In the genomic region with DNA sequence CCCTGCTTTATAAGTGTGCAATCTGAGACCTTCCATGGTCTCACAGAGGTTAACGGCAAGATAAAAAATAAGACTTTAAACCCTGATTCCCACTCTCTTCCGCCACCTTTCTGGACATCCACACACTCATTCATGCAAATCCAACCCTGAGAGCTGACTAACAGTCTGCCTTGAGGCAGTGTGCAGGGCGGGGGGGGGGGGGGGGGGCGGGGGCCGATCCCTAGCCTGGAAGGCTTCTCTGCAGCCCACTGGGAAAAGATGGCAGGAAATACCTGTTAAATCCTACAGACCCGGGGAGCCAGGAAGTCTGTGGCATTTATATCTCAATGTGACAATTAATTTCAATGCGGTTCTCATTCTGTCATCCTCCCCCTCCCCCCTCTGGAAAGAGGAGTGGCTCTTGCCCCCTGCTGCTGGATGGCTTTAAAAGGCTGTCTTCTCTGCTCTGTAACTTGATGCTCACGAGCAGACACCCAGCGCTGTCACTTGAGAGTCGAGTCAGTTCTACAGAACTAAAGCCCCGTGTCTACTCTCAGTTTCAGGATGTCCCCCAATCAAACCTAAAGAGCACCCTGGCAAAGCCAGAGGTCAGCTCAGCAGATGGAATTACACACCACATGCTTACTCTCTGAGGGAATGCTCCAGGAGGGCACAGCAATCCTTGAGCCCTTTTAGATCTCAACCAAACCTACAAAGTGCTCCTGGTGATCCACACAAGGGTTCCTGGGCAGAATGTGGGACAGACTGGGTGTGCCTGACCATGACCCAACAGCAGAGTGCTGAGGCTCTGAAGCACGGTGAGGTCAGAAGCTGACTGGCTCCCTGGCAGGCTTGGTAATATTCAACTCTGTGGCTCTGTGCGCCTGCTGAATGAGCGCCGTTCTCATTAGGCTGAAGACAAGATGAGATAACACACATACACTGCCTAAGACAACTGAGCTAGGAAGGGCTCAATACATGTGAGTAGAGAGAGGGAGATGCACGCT, we compare ENCODE assay signal across 10 mouse cellular contexts. TPM values are rescaled to one million over a fixed set of nuclear protein-coding genes. Genes with fewer than 3 reads are reported as not detected.
DNase-seq lines count a peak whose midpoint lies in the region; ATAC-seq and TF ChIP-seq lines count a peak whose summit lies in the region.
"Had no signal": no experiment of that assay in that cellular context is flagged by ENCODE, and none has a peak within 500 bp of the region (broad histone marks: within the 10 kb centered on the region; RNA-seq: fewer than 3 reads in every experiment).

No protein-coding gene starts in this region.

- H3K27me3 ChIP-seq in heart, embryonic 12.5 days (replicated peaks) = no peaks in the 10 kb centered on the region
- no peaks in the 10 kb centered on the region for H3K27me3 ChIP-seq in liver, embryonic 11.5 days (replicated peaks; ENCODE audit: control insufficient read depth, insufficient read depth, low read length)
- no peaks in the 10 kb centered on the region for H3K27me3 ChIP-seq in small intestine, adult 2 months (ENCODE audit: control insufficient read depth, insufficient read depth, low read length)

- no peak for DNase-seq in heart, adult 9 months (ENCODE audit: low spot score in 2 of 2)
- DNase-seq in embryo, embryonic 9.5 days (ENCODE audit: extremely low spot score) = peak; percentile 72
- DNase-seq in heart, postnatal 10 days = peak; percentile 30 to 48
- no peak for DNase-seq in liver, embryonic 11.5 days (ENCODE audit: low spot score)
- DNase-seq in spleen, postnatal 10 days (ENCODE audit: low spot score in 2 of 2) = no peak

- ATAC-seq in heart, embryonic 12.5 days (ENCODE audit: insufficient number of reproducible peaks, low FRiP score) = peak; percentile 61; the same call in 1 of the 2 replicates
- peak; percentile 34; the same call in 1 of the 2 replicates for ATAC-seq in liver, embryonic 11.5 days (replicated peaks; ENCODE audit: low FRiP score)
- ATAC-seq in granulocyte monocyte progenitor cell, adult 5-6 weeks (replicated peaks; ENCODE audit: poor library complexity, severe bottlenecking) = no peak

- peak overlapping the region; percentile 81 for H3K27ac ChIP-seq in heart, embryonic 12.5 days (ENCODE audit: poor library complexity, severe bottlenecking)
- no peak overlapping the region for H3K27ac ChIP-seq in liver, embryonic 11.5 days (ENCODE audit: low read depth, low read length)
- H3K27ac ChIP-seq in small intestine, adult 2 months (ENCODE audit: insufficient read depth, low read depth, low read length) = peak overlapping the region; percentile 8
- H3K27ac ChIP-seq: macrophage had no signal

- TF ChIP-seq CTCF in small intestine, adult 2 months (IDR thresholded peaks at IDR 0.05; ENCODE audit: extremely low read depth, insufficient read length, insufficient replicate concordance, low read depth, low read length) = no peak

- H3K4me3 ChIP-seq in heart, embryonic 12.5 days = peak overlapping the region; percentile 41
- no peak overlapping the region for H3K4me3 ChIP-seq in liver, embryonic 11.5 days (ENCODE audit: low read depth, low read length)
- H3K4me3 ChIP-seq in small intestine, adult 2 months (ENCODE audit: low read depth, low read length) = no peak overlapping the region

- intact Hi-C loops in heart, postnatal 10 days (cut with DNase I) = loop anchor here (2.0 kb wide), 1 partner anchor 59 kb away; no protein-coding TSS in a partner anchor

- peak overlapping the region; percentile 70 for H3K4me2 ChIP-seq in heart, embryonic 12.5 days
- peak overlapping the region; percentile 21 for H3K4me2 ChIP-seq in liver, embryonic 11.5 days

- WGBS in heart, embryonic 12.5 days = 6% methylated on average over 14 of the region's 16 CpGs
- WGBS in liver, embryonic 11.5 days = 20% methylated on average over 13 of the region's 16 CpGs
- WGBS in small intestine, adult 2 months = 34% methylated on average over 16 of the region's 16 CpGs

- peak overlapping the region; percentile 61 for H3K9ac ChIP-seq in heart, embryonic 12.5 days
- no peak overlapping the region for H3K9ac ChIP-seq in liver, embryonic 11.5 days (ENCODE audit: low read depth, low read length)

- peaks cover 31% of the 10 kb centered on the region for H3K4me1 ChIP-seq in heart, embryonic 12.5 days (replicated peaks)
- H3K4me1 ChIP-seq in liver, embryonic 11.5 days (replicated peaks; ENCODE audit: control insufficient read depth, insufficient read depth, low read length) = peaks cover 16% of the 10 kb centered on the region
- no peaks in the 10 kb centered on the region for H3K4me1 ChIP-seq in small intestine, adult 2 months (ENCODE audit: control insufficient read depth, insufficient read depth, insufficient read length, low read length)

- no peaks in the 10 kb centered on the region for H3K9me3 ChIP-seq in heart, embryonic 12.5 days (replicated peaks)
- H3K9me3 ChIP-seq in liver, embryonic 11.5 days (ENCODE audit: control insufficient read depth, low read length) = no peaks in the 10 kb centered on the region
- H3K9me3 ChIP-seq: G1E had no signal

- TF ChIP-seq POLR2A in small intestine, adult 2 months (IDR thresholded peaks at IDR 0.05; ENCODE audit: low read depth, low read length) = no peak

- no peaks in the 10 kb centered on the region for H3K36me3 ChIP-seq in heart, embryonic 12.5 days
- H3K36me3 ChIP-seq in liver, embryonic 11.5 days (ENCODE audit: control insufficient read depth, insufficient read depth, low read length) = no peaks in the 10 kb centered on the region
- no peaks in the 10 kb centered on the region for H3K36me3 ChIP-seq in small intestine, adult 2 months (ENCODE audit: control insufficient read depth, insufficient read depth, low read length)

RNA-seq across cellular contexts. Expression of a gene that starts 25.5 kb away (rescaled TPM):
- polyA plus RNA-seq in heart, embryonic 12.5 days (2016; fragmentation: Nextera tagmentation; extraction: Ambion mirVana) = 11.0 and 12.3 TPM in 2 replicates
- 10 to 100 TPM; 10.0 TPM for total RNA-seq in heart, postnatal 10 days (2021)
- 5.0 and 6.8 TPM in 2 replicates for polyA plus RNA-seq in liver, embryonic 11.5 days (2014; fragmentation: Nextera tagmentation; extraction: Ambion mirVana)
- 1.4 and 2.3 TPM in 2 replicates for polyA plus RNA-seq in small intestine, adult 2 months (2012; rRNA removed)
- total RNA-seq in granulocyte monocyte progenitor cell, adult 5-6 weeks (2014; fragmentation: Nextera tagmentation) = 13.9 and 19.5 TPM in 2 replicates
- 5.9 and 7.5 TPM in 2 replicates for total RNA-seq in granulocyte monocyte progenitor cell, adult 5-6 weeks (2017)

RNA-seq across cellular contexts. Expression of a gene that starts 46.5 kb away (rescaled TPM):
- polyA plus RNA-seq in heart, embryonic 12.5 days (2016; fragmentation: Nextera tagmentation; extraction: Ambion mirVana) = 33.7 and 34.2 TPM in 2 replicates
- total RNA-seq in heart, postnatal 10 days (2021) = 10 to 100 TPM; 47.2 to 49.4 TPM
- 78.6 and 80.2 TPM in 2 replicates for polyA plus RNA-seq in liver, embryonic 11.5 days (2014; fragmentation: Nextera tagmentation; extraction: Ambion mirVana)
- polyA plus RNA-seq in small intestine, adult 2 months (2012; rRNA removed) = 192 and 574 TPM in 2 replicates
- total RNA-seq in granulocyte monocyte progenitor cell, adult 5-6 weeks (2014; fragmentation: Nextera tagmentation) = 49.9 and 62.5 TPM in 2 replicates
- 45.8 and 46.4 TPM in 2 replicates for total RNA-seq in granulocyte monocyte progenitor cell, adult 5-6 weeks (2017)

RNA-seq across cellular contexts. Expression of a gene that starts 52.2 kb away (rescaled TPM):
- 0.15 and 0.40 TPM in 2 replicates for polyA plus RNA-seq in heart, embryonic 12.5 days (2016; fragmentation: Nextera tagmentation; extraction: Ambion mirVana)
- not detected for total RNA-seq in heart, postnatal 10 days (2021)
- 1.2 and 1.3 TPM in 2 replicates for polyA plus RNA-seq in liver, embryonic 11.5 days (2014; fragmentation: Nextera tagmentation; extraction: Ambion mirVana)
- 0.17 and 0.19 TPM in 2 replicates for polyA plus RNA-seq in small intestine, adult 2 months (2012; rRNA removed)
- not detected in 2 replicates for total RNA-seq in granulocyte monocyte progenitor cell, adult 5-6 weeks (2014; fragmentation: Nextera tagmentation)
- total RNA-seq in granulocyte monocyte progenitor cell, adult 5-6 weeks (2017) = not detected in 2 replicates
- polyA plus RNA-seq: macrophage had no signal

Comparison
In these comparisons a context has a peak if more than half of its experiments do, and no peak if none do; other contexts are left out.
1. DNase-seq: peak in embryo, embryonic 9.5 days (single experiment) and heart, postnatal 10 days (2 of 2); none in heart, adult 9 months (0 of 2), liver, embryonic 11.5 days (single experiment) and spleen, postnatal 10 days (0 of 2).